Mouse (Mus musculus) hindbrain, embryonic 16.5 days (tissue): ENCODE measurements around the gene Susd6. TPM values are rescaled to one million over a fixed set of nuclear protein-coding genes. Genes with fewer than 3 reads are reported as not detected.
A peak's percentile ranks its signal among the peaks of the same experiment; 100 is the strongest.
"Not testable (repeated sequence)": the region's sequence is repeated elsewhere in the genome, so short reads cannot be mapped to it uniquely, and the experiment has no call there.

Experiments used
- ATAC-seq: fragments of 200-750 bp; cut with Nextera tagmentation; 2 replicates; pipeline ENCODE4 v1.8.0; 2017; ENCODE audit warnings: moderate TSS enrichment, moderate library complexity
- H3K27ac ChIP-seq: fragments of 300-500 bp; sonication (generic); 2 replicates; pipeline ENCODE4 v1.5.1; 2014; ENCODE audit warnings: low read depth, mild to moderate bottlenecking, control low read depth, low read length, moderate library complexity
- H3K27me3 ChIP-seq: fragments of 300-500 bp; sonication (generic); replicated peaks from 2 replicates; pipeline ENCODE4 v1.6.1; 2014; ENCODE audit warnings: low read length; ENCODE audit not compliant: control insufficient read depth, insufficient read depth
- H3K36me3 ChIP-seq: fragments of 300-500 bp; sonication (generic); 2 replicates; pipeline ENCODE4 v1.6.1; 2014; ENCODE audit warnings: mild to moderate bottlenecking, low read length, moderate library complexity, mixed read lengths; ENCODE audit not compliant: control insufficient read depth, insufficient read depth
- H3K4me1 ChIP-seq: fragments of 300-500 bp; sonication (generic); 2 replicates; pipeline ENCODE4 v1.6.1; 2014; ENCODE audit warnings: low read depth, low read length; ENCODE audit not compliant: control insufficient read depth, insufficient read depth
- H3K4me2 ChIP-seq: fragments of 300-500 bp; sonication (generic); 2 replicates; pipeline ENCODE4 v1.6.1; 2014; ENCODE audit warnings: mild to moderate bottlenecking, low read length, control low read depth, moderate library complexity
- H3K4me3 ChIP-seq: fragments of 300-500 bp; sonication (generic); 2 replicates; pipeline ENCODE4 v1.5.1; 2014; ENCODE audit warnings: mild to moderate bottlenecking, low read length, control low read depth, moderate library complexity
- H3K9ac ChIP-seq: fragments of 300-500 bp; sonication (generic); 2 replicates; pipeline ENCODE4 v1.6.1; 2014; ENCODE audit warnings: low read depth, mild to moderate bottlenecking, control low read depth, low read length, moderate library complexity
- H3K9me3 ChIP-seq: fragments of 300-500 bp; sonication (generic); 2 replicates; pipeline ENCODE4 v1.6.1; 2014; ENCODE audit warnings: mild to moderate bottlenecking, low read length, moderate library complexity; ENCODE audit not compliant: control insufficient read depth
- WGBS: fragments of 180-500 bp; shearing (Covaris S2); extraction: QIAGEN DNeasy Blood & Tissue Kit; methylation state at CpG from one replicate; pipeline ENCODE4 v1.1.7; 2014; 5-methylcytosine and 5-hydroxymethylcytosine counted together
- polyA plus RNA-seq: library from polyadenylated mRNA; unstranded; fragments of >200 nt; fragmentation: Nextera tagmentation; extraction: Ambion mirVana; gene quantifications from 2 replicates; pipeline ENCODE4 v1.2.1, GENCODE M21; 2015

Susd6 gene
- polyA plus RNA-seq, 1 experiment from 2014 or later, result 9.9 TPM

- Histone ChIP-seq H3K4me3 (no peak overlapping the region), H3K27ac (no peak overlapping the region; the same call in 1 of the 2 replicates), H3K9ac (no peak overlapping the region), H3K4me1 (peaks cover 15% of the 10 kb centered on the region), H3K9me3 (no peaks in the 10 kb centered on the region), H3K27me3 (no peaks in the 10 kb centered on the region), H3K36me3 (no peaks in the 10 kb centered on the region), H3K4me2 (no peak overlapping the region)
- 77% methylated on average over 3 of the region's 3 CpGs for WGBS
- ATAC-seq, result no peak
Measured at GRCm38 (mm10) chr12:80815893-80816292, 25.6 kb downstream of the Susd6 start.

GRCm38 (mm10) chr12:80816380-80817086, 26.2 kb downstream of the Susd6 start:
- H3K9ac ChIP-seq, result no peak overlapping the region
- H3K27me3 ChIP-seq, result no peaks in the 10 kb centered on the region
- peak; percentile 61; the same call in 1 of the 2 replicates for ATAC-seq
- H3K27ac ChIP-seq, result peak overlapping the region; percentile 63
- no peaks in the 10 kb centered on the region for H3K36me3 ChIP-seq
- H3K9me3 ChIP-seq, result no peaks in the 10 kb centered on the region
- 11% methylated on average over 1 of the region's 1 CpGs for WGBS
- H3K4me1 ChIP-seq, result peaks cover 15% of the 10 kb centered on the region
- no peak overlapping the region for H3K4me2 ChIP-seq
- H3K4me3 ChIP-seq, result no peak overlapping the region

GRCm38 (mm10) chr12:80817697-80818235, 27.5 kb downstream of the Susd6 start:
- Histone ChIP-seq H3K4me2 (no peak overlapping the region), H3K4me1 (peaks cover 15% of the 10 kb centered on the region), H3K9ac (no peak overlapping the region), H3K27ac (no peak overlapping the region), H3K27me3 (no peaks in the 10 kb centered on the region), H3K9me3 (no peaks in the 10 kb centered on the region), H3K4me3 (no peak overlapping the region), H3K36me3 (no peaks in the 10 kb centered on the region)
- ATAC-seq, result no peak

- H3K27me3 ChIP-seq, H3K27ac ChIP-seq, H3K9ac ChIP-seq, H3K4me3 ChIP-seq, H3K36me3 ChIP-seq, H3K4me2 ChIP-seq, ATAC-seq, H3K9me3 ChIP-seq: not testable (repeated sequence)
- WGBS, result 75% methylated on average over 2 of the region's 2 CpGs
- H3K4me1 ChIP-seq, result peaks cover 15% of the 10 kb centered on the region
Measured at GRCm38 (mm10) chr12:80819020-80819419, 28.7 kb downstream of the Susd6 start.

- Histone ChIP-seq H3K27me3 (no peaks in the 10 kb centered on the region), H3K36me3 (no peaks in the 10 kb centered on the region), H3K4me3 (no peak overlapping the region), H3K9me3 (no peaks in the 10 kb centered on the region), H3K4me2 (no peak overlapping the region), H3K4me1 (peaks cover 8% of the 10 kb centered on the region), H3K9ac (no peak overlapping the region), H3K27ac (no peak overlapping the region)
- 82% methylated on average over 4 of the region's 4 CpGs for WGBS
- no peak for ATAC-seq
Measured at GRCm38 (mm10) chr12:80821312-80822007, 31.1 kb downstream of the Susd6 start.

GRCm38 (mm10) chr12:80822533-80822932, 32.2 kb downstream of the Susd6 start:
- H3K4me1 ChIP-seq, result peaks cover 5% of the 10 kb centered on the region
- no peaks in the 10 kb centered on the region for H3K27me3 ChIP-seq
- no peaks in the 10 kb centered on the region for H3K9me3 ChIP-seq
- no peak overlapping the region for H3K27ac ChIP-seq
- no peak overlapping the region for H3K4me3 ChIP-seq
- no peak overlapping the region for H3K9ac ChIP-seq
- WGBS, result 97% methylated on average over 7 of the region's 7 CpGs
- no peaks in the 10 kb centered on the region for H3K36me3 ChIP-seq
- ATAC-seq, result no peak
- H3K4me2 ChIP-seq, result no peak overlapping the region

GRCm38 (mm10) chr12:80824202-80824601, 33.9 kb downstream of the Susd6 start:
- no peaks in the 10 kb centered on the region for H3K9me3 ChIP-seq
- H3K9ac ChIP-seq, result no peak overlapping the region
- no peaks in the 10 kb centered on the region for H3K27me3 ChIP-seq
- no peak overlapping the region for H3K27ac ChIP-seq
- H3K4me1 ChIP-seq, result peaks cover 6% of the 10 kb centered on the region
- no peak overlapping the region for H3K4me3 ChIP-seq
- H3K4me2 ChIP-seq, result no peak overlapping the region
- 85% methylated on average over 1 of the region's 1 CpGs for WGBS
- no peak for ATAC-seq
- no peaks in the 10 kb centered on the region for H3K36me3 ChIP-seq

- peaks cover 3% of the 10 kb centered on the region; the same call in 1 of the 2 replicates for H3K4me1 ChIP-seq
- ATAC-seq, result no peak
- H3K27me3 ChIP-seq, result no peaks in the 10 kb centered on the region
- no peaks in the 10 kb centered on the region for H3K9me3 ChIP-seq
- H3K36me3 ChIP-seq, result no peaks in the 10 kb centered on the region
- H3K4me2 ChIP-seq, result no peak overlapping the region
- H3K27ac ChIP-seq, result no peak overlapping the region
- no peak overlapping the region for H3K4me3 ChIP-seq
- WGBS, result 47% methylated on average over 1 of the region's 1 CpGs
- H3K9ac ChIP-seq, result no peak overlapping the region
Measured at GRCm38 (mm10) chr12:80826423-80826822, 36.1 kb downstream of the Susd6 start.

GRCm38 (mm10) chr12:80827464-80828015, 37.2 kb downstream of the Susd6 start:
- no peak for ATAC-seq
- Histone ChIP-seq H3K9ac (no peak overlapping the region), H3K36me3 (no peaks in the 10 kb centered on the region), H3K9me3 (no peaks in the 10 kb centered on the region), H3K27me3 (no peaks in the 10 kb centered on the region), H3K27ac (0 out of 2 replicates have a peak overlapping the region, but pooled peaks have one; percentile 44), H3K4me3 (no peak overlapping the region), H3K4me2 (no peak overlapping the region), H3K4me1 (peaks cover 3% of the 10 kb centered on the region; the same call in 1 of the 2 replicates)
- 66% methylated on average over 5 of the region's 5 CpGs for WGBS
